Mouse (Mus musculus) hindbrain, postnatal 0 days (tissue): ENCODE results near the gene Srrm2. TPM values are rescaled to one million over a fixed set of nuclear protein-coding genes. Genes with fewer than 3 reads are reported as not detected.

Experiments
- ATAC-seq: fragments of 200-750 bp; cut with Nextera tagmentation; 2 replicates; pipeline ENCODE4 v1.8.0; 2017; ENCODE audit warnings: mild to moderate bottlenecking, moderate TSS enrichment, moderate library complexity
- DNase-seq: peaks from one replicate; pipeline ENCODE4 v3.0.0-alpha.2; 2015; ENCODE audit warnings: low spot score
- H3K27ac ChIP-seq: fragments of 300-500 bp; sonication (generic); 2 replicates; pipeline ENCODE4 v1.5.1; 2014; ENCODE audit warnings: mild to moderate bottlenecking
- H3K27me3 ChIP-seq: fragments of 300-500 bp; sonication (generic); 2 replicates; pipeline ENCODE4 v1.6.1; 2014; ENCODE audit warnings: low read length, mixed read lengths; ENCODE audit not compliant: insufficient read depth
- H3K36me3 ChIP-seq: fragments of 300-500 bp; sonication (generic); 2 replicates; pipeline ENCODE4 v1.6.1; 2014; ENCODE audit warnings: low read length, mixed read lengths; ENCODE audit not compliant: insufficient read depth
- H3K4me1 ChIP-seq: fragments of 300-500 bp; sonication (generic); 2 replicates; pipeline ENCODE4 v1.6.1; 2014; ENCODE audit warnings: antibody characterized with exemption, low read length, mixed read lengths; ENCODE audit not compliant: insufficient read depth
- H3K4me2 ChIP-seq: fragments of 300-500 bp; sonication (generic); 2 replicates; pipeline ENCODE4 v1.6.1; 2014; ENCODE audit warnings: low read depth, mild to moderate bottlenecking, low read length, moderate library complexity, mixed read lengths
- H3K4me3 ChIP-seq: fragments of 300-500 bp; sonication (generic); 2 replicates; pipeline ENCODE4 v1.5.1; 2014; ENCODE audit warnings: low read length
- H3K9ac ChIP-seq: fragments of 300-500 bp; sonication (generic); replicated peaks from 2 replicates; pipeline ENCODE4 v1.6.1; 2014; ENCODE audit warnings: mild to moderate bottlenecking, low read length, moderate library complexity, mixed read lengths
- H3K9me3 ChIP-seq: fragments of 300-500 bp; sonication (generic); 2 replicates; pipeline ENCODE4 v1.6.1; 2016; ENCODE audit warnings: low read length, mixed read lengths
- CTCF ChIP-seq: IDR thresholded peaks from 2 replicates; pipeline ENCODE4 v1.5.1; 2016; ENCODE audit warnings: antibody characterized with exemption, control low read depth, low read depth
- WGBS: fragments of 180-500 bp; shearing (Covaris S2); extraction: QIAGEN DNeasy Blood & Tissue Kit; methylation state at CpG from one replicate; pipeline ENCODE4 v1.1.7; 2014; 5-methylcytosine and 5-hydroxymethylcytosine counted together
- polyA plus RNA-seq: library from polyadenylated mRNA; unstranded; fragments of >200 nt; fragmentation: Nextera tagmentation; extraction: Ambion mirVana; gene quantifications from 2 replicates; pipeline ENCODE4 v1.2.1, GENCODE M21; 2015
- total RNA-seq: library from RNA; depleted of rRNA; stranded (reverse); fragments of >200 nt; gene quantifications from 2 replicates; pipeline ENCODE4 v1.2.3, GENCODE M21; 2014

The Srrm2 gene
- total and polyA plus RNA-seq, 2 experiments from 2014 or later = 144 to 419 TPM

DNA sequence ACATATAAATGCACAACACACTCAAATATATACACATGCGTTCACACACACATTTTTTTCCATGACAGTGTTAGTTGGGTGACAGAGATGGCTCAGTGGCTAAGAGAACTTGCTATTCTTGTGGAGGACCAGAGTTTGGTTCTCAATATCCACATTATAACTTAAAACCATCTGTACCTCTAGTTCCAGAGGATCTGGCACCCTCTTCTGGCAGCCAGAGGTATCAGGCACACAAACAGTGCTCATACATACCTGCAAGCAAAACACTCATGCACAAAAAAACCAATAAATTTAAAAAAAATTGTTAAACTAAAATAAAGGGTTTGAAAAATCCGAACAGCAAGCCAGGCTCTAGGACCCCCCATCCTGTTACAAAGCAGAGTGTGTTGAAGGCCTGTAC is 59.7 kb downstream of the Srrm2 start:
- ATAC-seq (no peak), DNase-seq (no peak)
- Histone ChIP-seq H3K4me2 (no peak overlapping the region), H3K9me3 (no peaks in the 10 kb centered on the region), H3K9ac (no peak overlapping the region), H3K4me3 (no peak overlapping the region), H3K27ac (no peak overlapping the region), H3K4me1 (no peaks in the 10 kb centered on the region), H3K36me3 (no peaks in the 10 kb centered on the region), H3K27me3 (no peaks in the 10 kb centered on the region)
- 69% methylated on average over 2 of the region's 2 CpGs for WGBS
- TF ChIP-seq CTCF = peak; percentile 27; the same call in 1 of the 2 replicates

DNA sequence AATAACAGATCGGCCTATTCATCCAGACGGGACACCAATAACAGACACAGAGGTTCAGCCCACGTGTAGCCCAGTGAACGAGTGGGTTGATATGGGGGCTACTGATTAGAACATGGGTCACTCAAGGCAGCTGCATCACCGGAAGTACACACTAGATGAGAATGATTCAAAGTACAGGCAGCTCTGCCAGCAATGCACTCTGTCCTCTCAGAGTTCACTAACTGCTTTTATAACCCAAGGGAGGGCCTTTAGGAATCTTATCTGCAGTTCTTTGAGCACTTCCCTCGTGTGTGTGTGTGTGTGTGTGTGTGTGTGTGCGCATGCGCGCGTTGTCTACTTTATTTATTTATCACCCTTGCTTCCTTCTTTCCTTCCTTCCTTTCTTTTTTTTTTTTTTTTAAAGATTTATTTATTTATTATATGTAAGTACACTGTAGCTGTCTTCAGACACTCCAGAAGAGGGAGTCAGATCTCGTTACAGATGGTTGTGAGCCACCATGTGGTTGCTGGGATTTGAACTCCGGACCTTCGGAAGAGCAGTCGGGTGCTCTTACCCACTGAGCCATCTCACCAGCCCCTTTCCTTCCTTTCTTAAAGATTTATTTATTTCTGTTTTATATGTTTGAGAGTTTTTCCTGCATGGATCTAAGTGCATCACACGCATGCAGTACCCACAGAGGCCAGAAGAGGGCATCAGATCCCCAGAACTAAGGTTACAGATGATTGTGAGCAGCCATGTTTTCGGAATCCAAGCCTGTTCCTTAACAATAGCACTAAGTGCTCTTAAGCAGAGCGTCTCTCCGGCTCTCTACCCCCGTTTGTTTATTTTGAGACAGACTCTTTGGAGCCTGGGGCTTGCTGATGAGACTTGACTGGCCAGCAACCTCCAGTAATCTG is 60.8 kb downstream of the Srrm2 start:
- H3K27ac ChIP-seq = no peak overlapping the region
- H3K4me3 ChIP-seq = no peak overlapping the region
- DNase-seq (peak; percentile 85), ATAC-seq (peak; percentile 86)
- 61% methylated on average over 18 of the region's 19 CpGs for WGBS
- no peaks in the 10 kb centered on the region for H3K9me3 ChIP-seq
- H3K36me3 ChIP-seq = no peaks in the 10 kb centered on the region
- H3K27me3 ChIP-seq = no peaks in the 10 kb centered on the region
- no peaks in the 10 kb centered on the region for H3K4me1 ChIP-seq
- H3K9ac ChIP-seq = no peak overlapping the region
- peak; percentile 87 for TF ChIP-seq CTCF
- no peak overlapping the region for H3K4me2 ChIP-seq

DNA sequence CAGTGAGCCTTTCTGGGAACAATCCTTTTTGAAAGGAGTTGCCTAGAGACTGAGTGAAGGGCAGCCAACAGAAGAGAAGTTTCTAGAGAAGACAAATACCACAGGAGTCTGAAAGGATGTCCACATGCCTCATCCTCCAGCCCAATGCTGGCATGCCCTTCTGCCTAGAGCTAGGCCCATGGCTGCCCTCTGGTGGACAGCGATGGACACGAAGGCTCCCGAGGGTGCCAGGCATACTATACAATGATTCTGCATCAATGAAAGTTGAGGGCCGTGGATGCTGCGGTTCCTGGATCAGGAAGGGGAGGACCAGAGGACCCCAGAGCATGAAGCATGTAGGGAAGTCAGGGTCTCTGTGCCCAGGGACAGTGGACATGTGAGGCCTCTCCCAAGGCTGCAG is 63.0 kb downstream of the Srrm2 start:
- 45% methylated on average over 5 of the region's 5 CpGs for WGBS
- H3K4me3 ChIP-seq = no peak overlapping the region
- H3K27ac ChIP-seq = no peak overlapping the region
- no peaks in the 10 kb centered on the region for H3K9me3 ChIP-seq
- H3K36me3 ChIP-seq = no peaks in the 10 kb centered on the region
- no peaks in the 10 kb centered on the region for H3K4me1 ChIP-seq
- no peak overlapping the region for H3K4me2 ChIP-seq
- H3K27me3 ChIP-seq = no peaks in the 10 kb centered on the region
- no peak overlapping the region for H3K9ac ChIP-seq
- DNase-seq = peak; percentile 68
- TF ChIP-seq CTCF = peak; percentile 75
- no peak for ATAC-seq

DNA sequence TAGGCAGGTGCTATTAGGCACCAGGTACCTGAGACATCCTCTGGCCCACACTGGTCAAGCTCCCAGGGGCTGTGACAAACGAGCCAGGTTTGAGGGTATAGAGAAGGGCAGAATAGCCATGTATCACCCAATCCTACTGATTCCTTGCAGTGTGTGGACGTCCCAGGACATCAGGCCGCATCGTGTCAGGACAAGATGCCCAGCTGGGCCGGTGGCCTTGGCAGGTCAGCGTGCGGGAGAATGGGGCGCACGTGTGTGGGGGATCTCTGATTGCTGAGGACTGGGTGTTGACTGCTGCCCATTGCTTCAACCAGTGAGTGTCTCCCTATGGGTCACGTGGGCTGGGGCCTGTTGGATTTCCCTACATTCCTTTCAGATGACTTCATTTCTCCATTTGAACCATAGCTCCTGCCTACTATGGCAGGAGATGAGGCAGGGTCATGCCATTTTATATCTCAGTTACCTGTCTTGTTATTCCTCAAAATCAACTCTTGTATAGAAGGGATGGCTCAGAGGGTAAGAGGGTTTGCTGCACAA is 64.0 kb downstream of the Srrm2 start:
- no peak for ATAC-seq
- Histone ChIP-seq H3K4me2 (no peak overlapping the region), H3K4me1 (no peaks in the 10 kb centered on the region), H3K9ac (no peak overlapping the region), H3K36me3 (no peaks in the 10 kb centered on the region), H3K27me3 (no peaks in the 10 kb centered on the region), H3K4me3 (no peak overlapping the region), H3K9me3 (no peaks in the 10 kb centered on the region), H3K27ac (no peak overlapping the region)
- no peak for DNase-seq
- WGBS = 83% methylated on average over 10 of the region's 10 CpGs
- TF ChIP-seq CTCF = no peak

DNA sequence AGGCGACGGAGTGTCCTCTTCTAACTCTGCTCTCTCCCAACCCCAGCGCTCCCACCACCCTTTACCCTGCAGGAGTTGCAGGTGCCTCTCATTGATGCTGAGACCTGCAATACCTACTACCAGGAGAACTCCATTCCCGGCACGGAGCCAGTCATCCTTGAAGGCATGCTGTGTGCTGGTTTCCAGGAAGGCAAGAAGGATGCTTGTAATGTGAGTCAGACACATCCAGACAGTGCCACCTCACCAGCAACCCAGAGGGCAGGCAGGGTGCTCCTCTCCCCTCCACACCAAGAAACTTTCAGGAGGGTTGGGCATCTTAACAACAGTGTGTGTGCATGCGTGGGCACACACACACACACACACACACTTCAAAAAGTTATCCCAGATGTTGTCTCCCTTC is 66.9 kb downstream of the Srrm2 start:
- H3K36me3 ChIP-seq = no peaks in the 10 kb centered on the region
- no peak overlapping the region for H3K27ac ChIP-seq
- WGBS = 84% methylated on average over 6 of the region's 6 CpGs
- no peaks in the 10 kb centered on the region for H3K4me1 ChIP-seq
- H3K9me3 ChIP-seq = no peaks in the 10 kb centered on the region
- TF ChIP-seq CTCF = no peak
- no peaks in the 10 kb centered on the region for H3K27me3 ChIP-seq
- ATAC-seq (no peak), DNase-seq (no peak)
- no peak overlapping the region for H3K4me3 ChIP-seq
- H3K9ac ChIP-seq = no peak overlapping the region
- H3K4me2 ChIP-seq = no peak overlapping the region

DNA sequence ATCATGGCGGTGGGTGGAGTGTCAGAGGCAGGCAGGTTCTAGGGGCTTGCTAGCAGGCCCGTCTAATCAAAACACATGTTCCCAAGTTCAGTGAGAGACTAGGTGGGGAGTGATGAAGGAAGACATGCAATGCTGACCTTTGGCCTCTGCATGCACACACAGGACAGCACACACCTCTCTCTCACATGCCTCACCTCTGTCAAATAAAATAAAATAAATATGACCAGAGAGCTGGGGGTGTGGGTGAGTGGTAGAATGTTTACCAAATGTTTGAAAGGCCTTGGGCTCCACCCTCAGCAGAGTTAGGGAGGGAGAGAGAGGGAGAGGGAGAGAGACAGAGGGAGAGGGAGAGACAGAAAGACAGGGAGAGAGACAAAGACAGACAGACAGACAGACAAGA is 67.6 kb downstream of the Srrm2 start:
- no peak for ATAC-seq
- no peak for TF ChIP-seq CTCF

DNA sequence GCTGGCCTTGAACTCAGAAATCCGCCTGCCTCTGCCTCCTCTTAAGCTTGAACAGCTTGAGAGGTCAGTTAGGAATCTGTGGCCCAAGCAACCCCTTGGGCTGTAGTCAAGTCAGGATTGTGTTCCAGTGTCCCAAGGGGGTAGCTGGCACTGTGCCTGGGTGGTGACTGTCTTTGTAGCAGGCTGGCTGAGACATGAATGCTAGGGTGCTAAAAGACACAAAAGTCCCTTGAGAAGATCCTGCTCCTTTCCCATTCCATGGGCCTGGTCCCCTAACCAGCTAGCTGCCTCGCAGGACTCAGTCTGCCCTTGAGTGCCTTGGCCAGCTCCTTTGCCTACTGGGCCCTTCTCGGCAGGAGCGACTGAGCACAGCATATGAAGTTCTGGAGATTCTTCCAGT is 72.6 kb downstream of the Srrm2 start:
- Histone ChIP-seq H3K4me3 (no peak overlapping the region), H3K4me2 (no peak overlapping the region), H3K9me3 (no peaks in the 10 kb centered on the region), H3K36me3 (no peaks in the 10 kb centered on the region), H3K27me3 (no peaks in the 10 kb centered on the region), H3K9ac (no peak overlapping the region), H3K4me1 (no peaks in the 10 kb centered on the region), H3K27ac (no peak overlapping the region)
- TF ChIP-seq CTCF = no peak
- WGBS = 76% methylated on average over 4 of the region's 4 CpGs
- ATAC-seq (no peak), DNase-seq (no peak)

More for the DNA sequence above, 67.6 kb downstream of the Srrm2 start:
- Histone ChIP-seq H3K4me3 (no peak overlapping the region), H3K27me3 (no peaks in the 10 kb centered on the region), H3K27ac (no peak overlapping the region), H3K4me1 (no peaks in the 10 kb centered on the region), H3K9ac (no peak overlapping the region), H3K4me2 (no peak overlapping the region), H3K36me3 (no peaks in the 10 kb centered on the region), H3K9me3 (no peaks in the 10 kb centered on the region)
- 84% methylated on average over 2 of the region's 2 CpGs for WGBS
- no peak for DNase-seq
